Mouse (Mus musculus) MEL-GATA-1-ER (cell line): ENCODE measurements around the gene Auh.

Experiments used
- DNase-seq: peaks from one replicate; pipeline ENCODE4 v3.0.0-alpha.2; 2012; ENCODE audit warnings: low read depth; ENCODE audit errors: extremely low read depth

The Auh gene

DNA sequence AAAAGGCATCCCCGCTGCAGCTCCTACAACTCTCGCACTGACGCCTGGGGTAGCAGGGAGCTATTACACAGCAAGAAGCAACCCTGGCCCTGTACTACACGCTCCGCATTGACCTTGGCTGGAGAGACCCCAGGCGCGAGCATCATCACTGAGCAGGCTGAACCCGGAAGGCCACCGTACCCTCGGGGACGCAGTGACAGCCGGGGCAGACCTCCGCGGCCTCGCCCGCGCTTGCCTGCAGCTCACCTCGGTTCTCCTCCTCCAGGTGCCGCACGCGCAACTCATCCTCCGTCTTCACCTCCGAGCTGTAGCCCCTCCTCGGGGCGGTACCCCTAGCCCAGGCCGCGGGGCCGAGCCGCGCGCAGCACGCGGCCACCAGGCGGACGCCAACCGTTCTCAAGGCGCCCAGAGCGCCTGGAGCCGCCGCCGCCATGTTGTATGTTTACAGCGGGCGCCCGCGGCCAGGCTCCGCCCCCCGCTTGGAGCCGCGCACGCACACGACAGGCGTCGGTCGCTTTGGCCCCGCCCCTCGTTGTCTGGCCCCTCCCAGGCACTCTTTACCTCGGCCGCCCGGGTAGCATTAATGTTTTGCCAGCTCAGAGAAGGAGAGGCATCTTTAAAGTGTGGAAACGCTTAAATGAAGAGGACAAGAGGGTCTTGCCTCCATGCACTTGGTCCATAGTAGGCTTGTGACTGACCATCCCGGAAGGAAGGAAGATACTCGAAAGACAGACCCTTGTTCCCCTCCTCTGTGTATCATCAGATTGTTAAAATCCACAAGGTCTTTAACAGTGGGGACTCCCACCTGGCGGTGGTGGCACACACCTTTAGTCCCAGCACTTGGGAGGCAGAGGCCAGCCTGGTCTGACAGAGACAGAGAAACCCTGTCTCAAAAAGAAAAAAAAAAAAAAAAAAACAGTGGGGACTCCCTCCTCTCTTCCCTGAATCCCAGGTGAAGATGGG, at the start of gene Auh:
Auh (minus strand) TSS at position 473 of the 963 bp plus-strand sequence.
- DNase-seq: peak; percentile 44

- DNase-seq: no peak
Observed at GRCm38 (mm10) chr13:52978321-52978981, 49.0 kb upstream of the Auh start.

- DNase-seq: no peak
Observed at GRCm38 (mm10) chr13:52977757-52978156, 48.3 kb upstream of the Auh start.

GRCm38 (mm10) chr13:52977221-52977609, 47.7 kb upstream of the Auh start:
- DNase-seq: no peak

DNA sequence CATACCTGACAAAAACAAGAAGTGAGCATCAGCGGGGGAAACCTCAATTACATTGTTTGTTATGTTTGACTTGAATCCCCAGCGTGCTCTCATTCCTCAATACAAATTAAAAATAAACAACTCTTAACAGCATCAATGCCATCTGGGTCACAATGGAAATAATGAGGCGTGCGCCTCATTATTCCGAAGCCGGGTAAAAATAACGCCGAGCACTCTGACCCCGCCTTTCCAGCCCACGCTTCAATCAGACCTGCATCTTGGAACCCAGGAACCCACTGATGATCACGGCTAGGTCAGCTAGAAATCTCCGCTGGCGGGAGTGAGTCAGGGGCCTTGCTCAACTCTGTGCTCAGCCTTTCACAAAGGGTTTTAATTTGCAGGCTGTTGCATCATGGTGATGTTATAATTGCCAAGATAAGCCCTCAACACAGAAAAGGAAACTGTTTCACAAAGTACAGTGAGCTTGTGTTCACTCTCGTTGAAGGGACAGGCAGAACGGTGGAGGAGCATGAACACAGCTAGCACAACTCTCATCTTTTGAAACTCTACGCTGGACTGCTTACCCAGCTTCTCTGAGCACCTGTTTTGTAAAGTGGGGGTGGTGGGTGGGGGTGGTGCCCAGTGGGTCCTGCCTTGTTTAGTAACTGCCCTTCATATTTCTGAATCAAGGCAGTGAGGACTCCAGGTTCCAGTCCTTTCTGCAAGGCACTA, 47.2 kb upstream of the Auh start:
- DNase-seq: no peak

- no peak for DNase-seq
Observed at GRCm38 (mm10) chr13:52976130-52976509, 46.6 kb upstream of the Auh start.

DNA sequence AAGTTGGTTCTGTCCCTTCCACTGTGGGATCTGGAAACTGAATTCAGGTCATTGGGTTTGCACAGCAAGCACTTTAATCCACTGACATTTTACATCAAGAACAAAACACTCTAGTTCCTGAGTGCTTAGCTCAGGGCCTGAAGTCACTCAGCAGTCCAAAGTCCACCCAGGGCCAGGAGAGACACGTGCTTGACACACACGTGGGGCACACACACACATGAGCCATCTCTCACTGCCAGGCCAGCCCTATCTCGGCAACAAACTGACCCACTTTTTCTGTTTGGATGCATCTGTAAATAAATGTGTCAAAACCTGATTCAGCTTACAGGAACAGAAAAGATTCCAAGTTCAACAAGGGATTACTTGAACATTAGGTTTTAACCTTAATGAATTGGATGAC, 45.2 kb upstream of the Auh start:
- no peak for DNase-seq

DNA sequence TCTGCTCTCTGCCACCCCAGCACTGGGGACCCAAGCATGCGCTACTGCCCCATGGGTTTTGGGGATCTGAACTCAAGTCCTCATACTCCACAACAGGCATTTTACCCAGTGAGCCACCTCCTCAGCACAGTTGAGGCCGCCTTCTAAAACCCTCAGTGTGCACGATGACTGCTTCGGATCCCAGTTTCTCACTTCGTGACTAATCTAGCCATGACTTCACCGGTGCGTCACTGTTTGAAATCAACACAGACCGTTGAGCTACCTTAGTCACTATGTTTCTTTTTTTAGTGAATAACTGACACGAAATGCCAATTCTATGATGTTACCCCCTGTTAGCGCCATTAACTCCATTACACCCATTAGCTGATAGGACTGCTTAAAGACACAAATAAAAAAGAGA, 43.9 kb upstream of the Auh start:
- DNase-seq: no peak

DNA sequence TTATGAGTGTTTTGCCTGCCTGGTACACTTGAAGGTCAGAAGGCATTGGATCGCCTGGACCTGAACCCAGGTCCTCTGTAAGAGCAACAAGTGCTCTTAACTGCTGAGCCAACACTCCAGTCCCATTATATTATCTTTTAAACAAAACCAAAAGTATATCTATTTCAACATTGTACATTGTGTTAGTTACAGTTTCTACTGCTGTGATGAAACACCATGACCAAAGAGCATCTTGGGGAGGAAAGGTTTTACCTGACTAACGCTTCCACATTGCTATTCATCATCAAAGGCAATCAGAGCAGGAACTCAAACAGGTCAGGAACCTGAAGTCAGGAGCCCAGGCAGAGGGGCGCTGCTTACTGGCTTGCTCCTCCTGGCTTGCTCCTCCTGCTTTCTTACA, 43.1 kb upstream of the Auh start:
- DNase-seq: no peak

DNA sequence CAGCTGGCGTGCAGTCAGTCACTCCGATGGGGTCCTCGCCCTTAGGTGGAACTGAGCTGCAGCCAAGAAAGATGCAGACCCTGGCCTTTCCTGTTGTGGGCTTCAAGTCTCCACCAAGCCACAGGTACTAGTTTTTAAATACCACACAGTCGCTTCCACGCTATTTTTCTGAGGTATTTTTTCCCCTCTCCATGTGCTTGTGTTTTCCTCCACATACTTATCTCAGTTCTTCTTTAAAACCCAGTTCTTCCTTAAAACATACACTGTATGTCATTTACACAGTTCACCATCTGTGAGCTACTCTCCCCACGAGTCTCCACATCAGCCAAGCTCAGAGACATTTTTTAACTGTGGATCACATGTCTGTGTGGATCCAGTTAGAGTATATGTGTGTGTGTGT, 41.4 kb upstream of the Auh start:
- no peak for DNase-seq

- no peak for DNase-seq
Observed at GRCm38 (mm10) chr13:52962922-52963321, 33.4 kb upstream of the Auh start.

GRCm38 (mm10) chr13:52962361-52962760, 32.9 kb upstream of the Auh start:
- no peak for DNase-seq

GRCm38 (mm10) chr13:52953779-52954553, 24.5 kb upstream of the Auh start:
- no peak for DNase-seq

DNA sequence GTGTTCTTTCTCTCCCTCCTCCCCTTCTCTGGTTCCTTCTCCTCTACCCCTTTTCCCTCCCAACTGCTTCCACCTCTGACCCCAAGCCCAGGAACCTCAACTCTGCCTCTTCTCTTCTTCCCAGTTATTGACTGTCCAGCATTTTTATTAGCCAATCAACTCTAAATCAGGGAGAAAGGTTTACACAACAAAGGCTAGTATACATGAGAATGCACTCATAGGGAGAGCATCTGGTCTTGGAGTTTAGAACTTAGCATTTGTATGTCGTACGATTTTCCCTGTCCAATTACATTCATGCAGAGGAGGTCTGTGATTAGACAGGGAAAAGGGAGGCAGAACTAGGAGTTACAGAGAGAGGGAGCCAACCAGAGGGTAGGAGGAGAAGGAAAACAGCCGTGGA, 19.7 kb upstream of the Auh start:
- DNase-seq: no peak

DNA sequence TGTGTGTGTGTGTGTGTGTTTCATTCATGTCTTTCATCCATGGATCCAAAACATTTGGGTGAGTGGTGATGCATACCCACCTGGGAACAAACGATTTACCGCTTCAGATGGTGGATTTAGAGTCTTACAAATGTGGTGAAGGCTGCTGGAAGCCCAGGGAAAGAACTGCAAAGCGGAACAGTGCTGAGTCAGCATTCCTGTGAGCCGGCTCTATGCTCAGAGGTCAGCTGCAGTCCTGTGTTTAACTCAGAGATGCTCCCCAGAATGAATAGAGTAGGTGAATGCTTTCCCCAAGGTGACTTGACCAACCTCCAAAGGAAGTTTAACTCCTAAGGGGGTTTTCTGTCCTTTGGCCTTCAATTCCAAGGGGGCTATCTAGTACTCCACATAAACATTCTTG, 18.1 kb upstream of the Auh start:
- no peak for DNase-seq

GRCm38 (mm10) chr13:52945769-52946168, 16.3 kb upstream of the Auh start:
- DNase-seq: no peak

GRCm38 (mm10) chr13:52944116-52944515, 14.6 kb upstream of the Auh start:
- DNase-seq: no peak

GRCm38 (mm10) chr13:52942876-52943388, 13.5 kb upstream of the Auh start:
- no peak for DNase-seq

GRCm38 (mm10) chr13:52940956-52941355, 11.5 kb upstream of the Auh start:
- DNase-seq: no peak

- DNase-seq: no peak
Observed at GRCm38 (mm10) chr13:52930582-52930981, 1.1 kb upstream of the Auh start.

DNA sequence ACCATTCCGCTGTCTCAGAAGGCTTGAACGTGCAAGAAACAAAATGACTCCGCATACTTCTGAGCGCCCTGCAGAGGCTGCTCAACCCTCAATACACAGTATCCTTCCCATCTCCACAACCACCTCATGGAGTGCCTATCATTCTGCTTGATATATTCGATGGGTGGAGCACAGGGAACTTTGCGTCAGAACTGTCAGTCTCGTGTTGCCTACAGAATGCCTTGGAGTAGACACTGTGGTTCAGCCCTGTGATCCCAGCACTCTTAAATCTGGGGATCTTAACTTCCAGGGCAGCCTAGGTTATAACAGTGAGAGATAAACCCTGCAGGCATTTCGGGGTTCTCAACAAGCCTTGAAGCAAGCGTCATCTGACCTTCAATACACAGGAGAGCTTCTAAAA, 1.1 kb downstream of the Auh start:
- peak; percentile 7 for DNase-seq
